Comparison of ENCODE assay signal across 12 mouse cellular contexts in genomic region chr19:48331640-48332039, GRCm38 (mm10).
A peak's percentile ranks its signal among the peaks of the same experiment; 100 is the strongest.
DNase-seq lines count a peak whose midpoint lies in the region; ATAC-seq and TF ChIP-seq lines count a peak whose summit lies in the region.
"Had no signal": no experiment of that assay in that cellular context is flagged by ENCODE, and none has a peak within 500 bp of the region (broad histone marks: within the 10 kb centered on the region; RNA-seq: fewer than 3 reads in every experiment).

No protein-coding gene starts in this region.

- CTCF ChIA-PET in Patski (lab: Charles Lee), result interaction anchor here (0.6 to 1.9 kb wide), 6 partner anchors 9 to 622 kb away, joined by 3 to 4 read pairs (median 3); no protein-coding TSS in a partner anchor

- 3% methylated on average over 1 of the region's 1 CpGs for WGBS in lung, postnatal 0 days
- 11% methylated on average over 1 of the region's 1 CpGs for WGBS in lung, adult 2 months

- peak; percentile 9 for DNase-seq in heart, postnatal 4 days
- no peak for DNase-seq in heart, adult 8-10 months (ENCODE audit: low spot score)
- DNase-seq in lung, postnatal 0 days (ENCODE audit: low spot score), result peak; percentile 13
- no peak for DNase-seq in lung, adult 2 months
- no peak for DNase-seq in Patski (ENCODE audit: low read depth, low spot score)
- peak; percentile 10 to 52 for DNase-seq in kidney, postnatal 36 days
- no peak for DNase-seq in ovary, postnatal 14 days (ENCODE audit: low spot score)
- no peak for DNase-seq in natural killer cell, adult 2 months (ENCODE audit: low spot score in 2 of 2)
- DNase-seq: cerebellum, adult 9-11 months had no signal

- no peak overlapping the region for H3K4me3 ChIP-seq in lung, postnatal 0 days (ENCODE audit: low read depth, low read length)
- H3K4me3 ChIP-seq in lung, adult 2 months (replicated peaks; ENCODE audit: extremely low read depth, low read depth, low read length), result no peak overlapping the region
- H3K4me3 ChIP-seq: forebrain, embryonic 13.5 days; neural tube, embryonic 15.5 days had no signal

- H3K27ac ChIP-seq in lung, postnatal 0 days (ENCODE audit: low read length), result no peak overlapping the region
- H3K27ac ChIP-seq: forebrain, embryonic 13.5 days; neural tube, embryonic 15.5 days had no signal

- no peaks in the 10 kb centered on the region for H3K27me3 ChIP-seq in lung, postnatal 0 days (replicated peaks; ENCODE audit: insufficient read depth, low read length)
- peaks cover 5% of the 10 kb centered on the region for H3K27me3 ChIP-seq in Patski
- H3K27me3 ChIP-seq: forebrain, embryonic 13.5 days; neural tube, embryonic 15.5 days had no signal

- H3K36me3 ChIP-seq in lung, postnatal 0 days (ENCODE audit: insufficient read depth, low read length), result no peaks in the 10 kb centered on the region
- H3K36me3 ChIP-seq: neural tube, embryonic 15.5 days had no signal

- POLR2A ChIA-PET in Patski (lab: Charles Lee), result no interaction called here

- in situ Hi-C loops in Patski (cut with MboI; ENCODE audit: low pct_unique_long_range_greater_than_20kb), result no loop called here

- TF ChIP-seq EP300 in lung, postnatal 0 days (IDR thresholded peaks at IDR 0.05), result no peak

- peak; percentile 54 for TF ChIP-seq CTCF in lung, postnatal 0 days (IDR thresholded peaks at IDR 0.05)
- TF ChIP-seq CTCF in lung, adult 2 months (IDR thresholded peaks at IDR 0.05; ENCODE audit: insufficient read depth, low read length), result no peak
- peak; percentile 63 for TF ChIP-seq CTCF in Patski (IDR thresholded peaks at IDR 0.05)

- TF ChIP-seq POLR2A in lung, adult 2 months (IDR thresholded peaks at IDR 0.05; ENCODE audit: borderline replicate concordance, extremely low read depth, low read depth, low read length), result no peak

- H3K4me2 ChIP-seq in lung, postnatal 0 days (replicated peaks; ENCODE audit: low read depth, low read length), result no peak overlapping the region
- H3K4me2 ChIP-seq: forebrain, embryonic 13.5 days; heart, embryonic 11.5 days; neural tube, embryonic 15.5 days had no signal

- no peak overlapping the region for H3K9ac ChIP-seq in lung, postnatal 0 days (replicated peaks; ENCODE audit: low read depth)
- H3K9ac ChIP-seq: forebrain, embryonic 13.5 days; neural tube, embryonic 15.5 days had no signal

- ATAC-seq in lung, postnatal 0 days, result no peak
- ATAC-seq in Patski, result no peak
- ATAC-seq: forebrain, embryonic 13.5 days had no signal

- H3K4me1 ChIP-seq in lung, postnatal 0 days (ENCODE audit: insufficient read depth, low read depth, low read length), result no peaks in the 10 kb centered on the region
- no peaks in the 10 kb centered on the region for H3K4me1 ChIP-seq in lung, adult 2 months (ENCODE audit: control insufficient read depth, insufficient read depth, low read length)

- no peaks in the 10 kb centered on the region for H3K9me3 ChIP-seq in lung, postnatal 0 days (ENCODE audit: low read length)
- H3K9me3 ChIP-seq: forebrain, embryonic 13.5 days; neural tube, embryonic 15.5 days had no signal

Comparison
In these comparisons a context has a peak if more than half of its experiments do, and no peak if none do; other contexts are left out.
1. DNase-seq: peak in heart, postnatal 4 days (single experiment), lung, postnatal 0 days (single experiment) and kidney, postnatal 36 days (2 of 2); none in heart, adult 8-10 months (single experiment), lung, adult 2 months (single experiment), Patski (single experiment), ovary, postnatal 14 days (single experiment) and natural killer cell, adult 2 months (0 of 2).